Mouse (Mus musculus) embryonic facial prominence, embryonic 13.5 days (tissue): Measurements from ENCODE around the gene Nol4l. TPM values are rescaled to one million over a fixed set of nuclear protein-coding genes. Genes with fewer than 3 reads are reported as not detected.

Experiments
- ATAC-seq: fragments of 200-750 bp; cut with Nextera tagmentation; 2 replicates; pipeline ENCODE4 v1.8.0; 2017; ENCODE audit warnings: low read depth; ENCODE audit not compliant: insufficient number of reproducible peaks, insufficient read depth, low FRiP score, low TSS enrichment
- H3K27ac ChIP-seq: fragments of 300-500 bp; sonication (generic); 2 replicates; pipeline ENCODE4 v1.5.1; 2015; ENCODE audit warnings: moderate library complexity, mild to moderate bottlenecking, inconsistent platforms
- H3K27me3 ChIP-seq: fragments of 300-500 bp; sonication (generic); 2 replicates; pipeline ENCODE4 v1.6.1; 2015; ENCODE audit warnings: mild to moderate bottlenecking, inconsistent platforms
- H3K36me3 ChIP-seq: fragments of 300-500 bp; sonication (generic); 2 replicates; pipeline ENCODE4 v1.6.1; 2015; ENCODE audit warnings: mild to moderate bottlenecking, inconsistent platforms
- H3K4me1 ChIP-seq: fragments of 300-500 bp; sonication (generic); 2 replicates; pipeline ENCODE4 v1.6.1; 2015; ENCODE audit warnings: inconsistent platforms
- H3K4me2 ChIP-seq: fragments of 300-500 bp; sonication (generic); 2 replicates; pipeline ENCODE4 v1.6.1; 2015; ENCODE audit warnings: moderate library complexity, mild to moderate bottlenecking, inconsistent platforms
- H3K4me3 ChIP-seq: fragments of 300-500 bp; sonication (generic); 2 replicates; pipeline ENCODE4 v1.5.1; 2015; ENCODE audit warnings: mild to moderate bottlenecking, inconsistent platforms
- H3K9ac ChIP-seq: fragments of 300-500 bp; sonication (generic); 2 replicates; pipeline ENCODE4 v1.6.1; 2015; ENCODE audit warnings: mild to moderate bottlenecking, inconsistent platforms
- H3K9me3 ChIP-seq: fragments of 300-500 bp; sonication (generic); 2 replicates; pipeline ENCODE4 v1.6.1; 2016; ENCODE audit warnings: inconsistent platforms
- WGBS: fragments of 180-500 bp; shearing (Covaris S2); methylation state at CpG from one replicate; pipeline ENCODE4 v1.1.7; 2015; ENCODE audit warnings: mixed read lengths; 5-methylcytosine and 5-hydroxymethylcytosine counted together
- polyA plus RNA-seq: library from polyadenylated mRNA; unstranded; fragments of >200 nt; fragmentation: Nextera tagmentation; extraction: Ambion mirVana; gene quantifications from 2 replicates; pipeline ENCODE4 v1.2.1, GENCODE M21; 2015

Gene Nol4l
- polyA plus RNA-seq, 1 experiment from 2014 or later: 12.4 TPM

GRCm38 (mm10) chr2:153493393-153493731 is 36.4 kb downstream of the Nol4l start:
- H3K9ac ChIP-seq: peak overlapping the region; percentile 71; the same call in 1 of the 2 replicates
- no peak for ATAC-seq
- WGBS: 25% methylated on average over 2 of the region's 2 CpGs
- peak overlapping the region; percentile 78; the same call in 1 of the 2 replicates for H3K27ac ChIP-seq
- H3K36me3 ChIP-seq: no peaks in the 10 kb centered on the region
- peak overlapping the region; percentile 98 for H3K4me2 ChIP-seq
- H3K4me1 ChIP-seq: peaks cover 43% of the 10 kb centered on the region
- H3K9me3 ChIP-seq: no peaks in the 10 kb centered on the region
- peaks cover 25% of the 10 kb centered on the region for H3K27me3 ChIP-seq
- H3K4me3 ChIP-seq: peak overlapping the region; percentile 60

GRCm38 (mm10) chr2:153492573-153493392 is 37.0 kb downstream of the Nol4l start, which contains the start of gene 4930404H24Rik:
TSS of gene 4930404H24Rik (plus strand) at chr2:153492790.
- H3K4me3 ChIP-seq: peak within 1 kb of the TSS; percentile 60
- H3K36me3 ChIP-seq: no peaks in the 10 kb centered on the region
- H3K4me1 ChIP-seq: peaks cover 43% of the 10 kb centered on the region
- peak within 1 kb of the TSS; percentile 78 for H3K27ac ChIP-seq
- under 1% methylated on average over 57 of the region's 83 CpGs for WGBS
- H3K4me2 ChIP-seq: peak within 1 kb of the TSS; percentile 98
- H3K9ac ChIP-seq: peak within 1 kb of the TSS; percentile 71
- ATAC-seq: peak; percentile 71
- peaks cover 25% of the 10 kb centered on the region for H3K27me3 ChIP-seq
- no peaks in the 10 kb centered on the region for H3K9me3 ChIP-seq

GRCm38 (mm10) chr2:153492179-153492517 is 37.6 kb downstream of the Nol4l start:
- peak overlapping the region; percentile 98 for H3K4me2 ChIP-seq
- peaks cover 43% of the 10 kb centered on the region for H3K4me1 ChIP-seq
- 0 out of 2 replicates have a peak, but pooled peaks have one; percentile 4 for ATAC-seq
- H3K9ac ChIP-seq: peak overlapping the region; percentile 71
- WGBS: under 1% methylated on average over 24 of the region's 24 CpGs
- H3K27me3 ChIP-seq: peaks cover 25% of the 10 kb centered on the region
- H3K27ac ChIP-seq: no peak overlapping the region
- no peaks in the 10 kb centered on the region for H3K9me3 ChIP-seq
- no peaks in the 10 kb centered on the region for H3K36me3 ChIP-seq
- peak overlapping the region; percentile 60 for H3K4me3 ChIP-seq

GRCm38 (mm10) chr2:153491512-153492178 is 38.1 kb downstream of the Nol4l start:
- Histone ChIP-seq H3K4me1 (peaks cover 39% of the 10 kb centered on the region), H3K4me3 (peak overlapping the region; percentile 60), H3K27ac (no peak overlapping the region), H3K9ac (peak overlapping the region; percentile 71; the same call in 1 of the 2 replicates), H3K4me2 (peak overlapping the region; percentile 98), H3K27me3 (peaks cover 22% of the 10 kb centered on the region), H3K9me3 (no peaks in the 10 kb centered on the region), H3K36me3 (no peaks in the 10 kb centered on the region)
- ATAC-seq: no peak
- WGBS: 11% methylated on average over 18 of the region's 18 CpGs

- Histone ChIP-seq H3K36me3 (no peaks in the 10 kb centered on the region), H3K4me2 (no peak overlapping the region), H3K4me1 (peaks cover 34% of the 10 kb centered on the region), H3K27ac (no peak overlapping the region), H3K9ac (no peak overlapping the region), H3K27me3 (peaks cover 22% of the 10 kb centered on the region), H3K9me3 (no peaks in the 10 kb centered on the region), H3K4me3 (no peak overlapping the region)
- ATAC-seq: no peak
- WGBS: 18% methylated on average over 5 of the region's 5 CpGs
Measured at GRCm38 (mm10) chr2:153490940-153491339, 38.8 kb downstream of the Nol4l start.

- H3K4me1 ChIP-seq: peaks cover 32% of the 10 kb centered on the region
- H3K27me3 ChIP-seq: peaks cover 22% of the 10 kb centered on the region
- ATAC-seq: no peak
- H3K9me3 ChIP-seq: no peaks in the 10 kb centered on the region
- H3K36me3 ChIP-seq: no peaks in the 10 kb centered on the region
- H3K4me2 ChIP-seq: no peak overlapping the region
- H3K4me3 ChIP-seq: no peak overlapping the region
- H3K27ac ChIP-seq: no peak overlapping the region
- 74% methylated on average over 1 of the region's 1 CpGs for WGBS
- no peak overlapping the region for H3K9ac ChIP-seq
Measured at GRCm38 (mm10) chr2:153490116-153490515, 39.7 kb downstream of the Nol4l start.

GRCm38 (mm10) chr2:153484071-153484470 is 45.7 kb downstream of the Nol4l start:
- Histone ChIP-seq H3K4me3 (no peak overlapping the region), H3K27me3 (0 out of 2 replicates have a peak, but pooled peaks cover 3% of the 10 kb centered on the region), H3K36me3 (no peaks in the 10 kb centered on the region), H3K9ac (peak overlapping the region; percentile 40; the same call in 1 of the 2 replicates), H3K27ac (no peak overlapping the region), H3K4me1 (peaks cover 21% of the 10 kb centered on the region), H3K4me2 (peak overlapping the region; percentile 51; the same call in 1 of the 2 replicates), H3K9me3 (no peaks in the 10 kb centered on the region)
- WGBS: 54% methylated on average over 4 of the region's 4 CpGs
- no peak for ATAC-seq

- peaks cover 21% of the 10 kb centered on the region for H3K4me1 ChIP-seq
- WGBS: 9% methylated on average over 20 of the region's 20 CpGs
- H3K27ac ChIP-seq: no peak overlapping the region
- peak overlapping the region; percentile 13 for H3K4me3 ChIP-seq
- H3K9ac ChIP-seq: peak overlapping the region; percentile 40
- H3K36me3 ChIP-seq: no peaks in the 10 kb centered on the region
- ATAC-seq: peak; percentile 38; the same call in 1 of the 2 replicates
- no peaks in the 10 kb centered on the region for H3K9me3 ChIP-seq
- H3K27me3 ChIP-seq: 0 out of 2 replicates have a peak, but pooled peaks cover 3% of the 10 kb centered on the region
- peak overlapping the region; percentile 51 for H3K4me2 ChIP-seq
Measured at GRCm38 (mm10) chr2:153483118-153483983, 46.4 kb downstream of the Nol4l start.

GRCm38 (mm10) chr2:153481861-153482120 is 48.0 kb downstream of the Nol4l start:
- Histone ChIP-seq H3K4me2 (no peak overlapping the region), H3K36me3 (no peaks in the 10 kb centered on the region), H3K9me3 (no peaks in the 10 kb centered on the region), H3K4me3 (no peak overlapping the region), H3K27me3 (0 out of 2 replicates have a peak, but pooled peaks cover 3% of the 10 kb centered on the region), H3K4me1 (peaks cover 21% of the 10 kb centered on the region), H3K9ac (no peak overlapping the region), H3K27ac (no peak overlapping the region)
- ATAC-seq: no peak
- WGBS: 83% methylated on average over 2 of the region's 2 CpGs

- 0 out of 2 replicates have a peak, but pooled peaks cover 3% of the 10 kb centered on the region for H3K27me3 ChIP-seq
- H3K9ac ChIP-seq: no peak overlapping the region
- no peak overlapping the region for H3K4me2 ChIP-seq
- WGBS: 60% methylated on average over 7 of the region's 7 CpGs
- ATAC-seq: no peak
- H3K4me1 ChIP-seq: peaks cover 25% of the 10 kb centered on the region
- H3K27ac ChIP-seq: no peak overlapping the region
- H3K9me3 ChIP-seq: no peaks in the 10 kb centered on the region
- no peak overlapping the region for H3K4me3 ChIP-seq
- no peaks in the 10 kb centered on the region for H3K36me3 ChIP-seq
Measured at GRCm38 (mm10) chr2:153481108-153481860, 48.5 kb downstream of the Nol4l start.

GRCm38 (mm10) chr2:153479486-153479885 is 50.3 kb downstream of the Nol4l start:
- no peak overlapping the region for H3K9ac ChIP-seq
- H3K4me2 ChIP-seq: no peak overlapping the region
- peaks cover 43% of the 10 kb centered on the region for H3K4me1 ChIP-seq
- H3K36me3 ChIP-seq: no peaks in the 10 kb centered on the region
- no peaks in the 10 kb centered on the region for H3K9me3 ChIP-seq
- 0 out of 2 replicates have a peak, but pooled peaks cover 3% of the 10 kb centered on the region for H3K27me3 ChIP-seq
- 80% methylated on average over 1 of the region's 1 CpGs for WGBS
- H3K27ac ChIP-seq: no peak overlapping the region
- H3K4me3 ChIP-seq: no peak overlapping the region
- ATAC-seq: no peak
